Mouse (Mus musculus): ENCODE results near the gene Fat4.

Fat4 gene

DNA sequence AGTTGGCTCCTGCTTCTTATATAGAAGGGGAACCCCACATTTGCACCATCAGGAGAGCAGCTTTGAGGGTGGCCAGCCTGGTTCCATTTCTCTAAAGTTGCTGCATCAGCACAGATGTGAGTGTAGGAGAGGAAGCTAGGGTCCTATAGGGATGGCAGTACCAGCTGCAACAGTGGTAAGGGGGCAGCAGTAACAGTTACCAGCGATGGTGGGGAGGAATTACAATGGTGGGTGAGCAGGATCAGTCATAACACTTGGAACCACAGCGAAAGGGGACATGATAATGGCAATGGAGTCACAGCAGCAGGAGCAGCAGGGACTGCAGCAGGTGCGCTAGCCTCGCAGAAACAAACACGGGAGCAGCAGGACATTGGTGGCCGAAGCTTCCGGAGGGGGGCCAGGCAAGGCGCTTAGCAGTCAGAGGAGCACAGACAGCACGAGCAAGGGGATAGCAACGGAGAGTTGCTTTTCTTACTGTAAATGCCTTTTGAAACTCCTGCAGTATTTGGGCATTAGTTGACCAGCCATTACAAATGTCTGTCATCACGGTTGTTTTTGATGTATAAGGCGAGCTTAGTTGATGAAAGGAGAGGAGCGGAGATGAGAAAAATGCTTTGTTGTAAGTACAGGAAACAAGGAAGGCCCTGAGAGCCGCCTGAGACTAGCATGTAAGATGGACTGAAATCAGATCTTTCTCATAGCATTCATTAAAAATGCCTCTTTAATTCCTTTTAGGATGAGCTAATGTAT lies 21.1 kb downstream of the Fat4 start:
- no peak for DNase-seq

DNA sequence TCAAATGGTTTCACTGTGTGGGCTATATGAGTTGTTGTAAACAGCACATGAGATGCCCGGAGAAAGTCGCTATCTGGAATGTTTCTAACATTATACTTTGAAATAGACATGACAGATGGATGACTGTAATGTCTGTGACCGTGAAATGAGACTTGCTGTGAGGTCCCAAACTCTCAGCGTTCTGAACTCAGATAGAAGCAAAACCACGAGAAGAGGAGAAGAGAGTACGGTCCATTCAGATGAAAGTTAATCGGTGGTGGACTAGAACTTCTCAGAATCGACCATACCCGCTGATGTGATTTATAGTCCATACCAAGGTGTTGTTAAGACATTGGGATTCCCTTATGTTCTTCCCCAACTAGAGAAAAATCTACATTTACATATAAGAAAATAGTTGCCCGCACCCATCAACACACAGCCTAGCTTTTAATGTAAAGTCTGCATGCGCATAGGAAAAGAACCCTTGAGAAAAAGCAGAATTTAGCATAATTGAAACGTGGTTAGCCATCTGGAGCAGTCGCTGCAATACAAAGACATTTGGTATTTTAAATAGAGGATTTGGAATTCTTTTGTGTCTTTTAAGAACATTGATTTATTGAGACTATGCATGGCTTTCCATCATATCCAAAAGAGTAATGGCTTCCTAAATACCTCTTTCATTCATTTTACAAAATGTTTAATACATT lies 21.8 kb downstream of the Fat4 start:
- DNase-seq, result no peak

DNA sequence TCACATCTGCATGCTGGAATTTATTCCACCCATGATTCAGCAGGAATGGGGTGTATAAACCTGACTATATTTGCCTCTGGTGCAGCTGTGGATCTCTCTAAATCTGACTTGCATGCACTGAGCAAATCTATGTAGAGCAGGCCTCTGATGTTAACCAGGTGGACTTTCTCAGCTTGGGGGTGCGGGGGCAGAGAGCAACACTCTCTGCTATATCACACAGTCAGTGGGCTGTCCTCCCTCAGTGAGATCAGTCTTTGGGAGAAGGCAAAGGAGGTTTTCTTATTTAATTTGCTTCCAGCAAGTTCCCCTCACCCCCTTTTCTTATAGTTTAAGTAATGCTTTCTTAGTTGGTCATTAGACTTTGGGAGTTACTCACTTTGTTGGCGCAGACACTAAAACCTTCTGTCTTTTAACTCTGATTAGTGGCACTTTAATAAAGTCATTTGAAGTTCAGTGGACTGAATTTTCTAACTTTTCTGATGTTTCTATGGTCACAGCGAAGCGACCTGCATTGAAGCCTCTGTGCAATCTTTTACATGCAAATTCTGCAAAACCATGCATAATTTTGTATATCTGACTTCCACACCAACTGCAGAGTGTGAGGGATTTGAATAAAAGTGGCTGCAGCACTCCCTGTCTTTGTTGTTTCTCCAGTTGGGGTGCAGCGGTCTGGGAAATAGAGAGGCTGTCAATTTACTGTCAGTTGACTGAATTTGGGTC lies 26.2 kb downstream of the Fat4 start:
- no peak for DNase-seq

DNA sequence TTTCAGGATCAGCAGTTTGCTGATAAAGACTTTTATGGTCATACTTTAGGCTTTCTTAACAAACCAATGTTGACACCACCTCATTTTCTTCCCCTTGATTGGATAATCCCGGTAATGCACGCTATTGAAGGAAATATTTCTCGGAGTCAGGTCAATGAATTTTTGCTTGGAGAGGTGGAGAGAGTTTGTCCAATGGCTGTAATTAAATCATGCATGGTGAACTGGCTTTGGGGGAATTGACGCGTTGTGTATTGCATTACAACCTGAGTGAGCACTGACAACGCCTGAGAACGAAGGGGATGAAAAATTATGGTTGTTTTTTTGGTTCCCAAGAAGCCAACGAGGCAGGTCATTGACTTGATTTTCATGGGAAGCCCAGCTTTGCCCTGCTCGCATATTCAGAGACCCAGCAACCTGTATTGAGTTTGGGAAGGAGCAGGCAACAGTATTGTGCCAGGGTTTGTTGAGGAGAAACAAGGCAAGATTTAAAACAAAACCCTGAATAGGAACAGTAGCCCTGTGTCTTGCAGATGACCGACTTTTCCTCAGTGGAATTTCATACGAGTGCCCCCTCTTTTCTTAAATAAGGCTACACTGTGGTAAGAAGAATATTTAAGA lies 26.9 kb downstream of the Fat4 start:
- no peak for DNase-seq

DNA sequence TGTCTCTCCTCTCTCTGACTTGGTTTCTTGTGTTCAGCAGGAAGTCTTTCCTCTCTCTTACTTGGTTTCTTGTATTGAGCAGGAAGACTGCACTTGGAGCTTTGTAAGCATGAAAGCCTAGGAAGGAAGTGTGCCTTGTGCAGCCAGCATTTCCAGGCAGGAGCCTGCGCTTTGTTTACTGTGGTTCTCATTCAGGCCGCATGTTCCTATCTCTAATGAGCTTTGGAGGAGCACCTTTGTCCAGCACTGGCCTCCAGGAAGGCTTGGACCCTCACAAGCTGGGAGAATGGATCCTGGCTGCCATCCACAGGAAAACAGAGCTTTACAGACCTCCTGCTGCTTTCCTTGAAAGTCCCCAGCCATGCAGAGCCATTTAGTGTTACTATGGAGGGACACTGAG lies 32.2 kb downstream of the Fat4 start:
- no peak for DNase-seq

DNA sequence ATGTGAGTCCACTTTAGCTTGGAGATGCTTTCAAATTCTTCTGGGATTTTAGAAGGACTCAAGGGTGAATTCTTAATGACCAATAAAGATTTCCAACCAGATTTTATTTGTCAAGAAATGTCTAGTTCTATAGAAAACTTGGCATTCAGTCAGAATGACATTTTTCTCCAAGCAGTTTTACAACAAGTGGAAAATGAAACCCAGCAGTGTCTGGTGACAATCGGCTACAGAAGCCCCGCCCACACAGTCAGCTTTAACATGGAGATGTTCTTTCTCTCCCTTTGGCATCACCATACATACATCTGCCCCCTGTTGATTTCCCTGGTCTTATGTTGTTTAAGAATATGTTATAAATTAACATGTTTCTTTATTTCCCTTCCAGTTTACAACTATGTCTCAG lies 34.3 kb downstream of the Fat4 start:
- no peak for DNase-seq

DNA sequence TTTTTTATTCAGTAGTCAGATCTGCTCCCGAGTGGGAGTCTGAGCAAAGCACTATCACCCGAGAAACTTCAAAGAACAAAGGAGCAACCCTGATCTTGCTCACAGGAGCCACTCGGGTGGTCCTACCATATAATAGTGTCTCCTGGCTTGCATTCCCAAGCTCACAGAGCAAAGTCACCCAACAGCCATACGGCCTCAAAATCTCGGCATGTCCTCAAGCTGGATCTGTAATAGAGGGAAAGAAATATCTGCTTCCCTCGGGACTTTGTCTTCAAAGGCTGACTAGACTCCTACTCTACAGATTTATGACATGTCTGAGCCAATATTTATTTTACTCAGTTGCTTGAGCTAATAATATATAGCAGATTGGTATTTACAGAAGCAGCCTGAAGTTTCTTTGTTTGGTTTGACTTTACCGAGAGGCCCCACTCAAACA lies 36.5 kb downstream of the Fat4 start:
- DNase-seq, result no peak

DNA sequence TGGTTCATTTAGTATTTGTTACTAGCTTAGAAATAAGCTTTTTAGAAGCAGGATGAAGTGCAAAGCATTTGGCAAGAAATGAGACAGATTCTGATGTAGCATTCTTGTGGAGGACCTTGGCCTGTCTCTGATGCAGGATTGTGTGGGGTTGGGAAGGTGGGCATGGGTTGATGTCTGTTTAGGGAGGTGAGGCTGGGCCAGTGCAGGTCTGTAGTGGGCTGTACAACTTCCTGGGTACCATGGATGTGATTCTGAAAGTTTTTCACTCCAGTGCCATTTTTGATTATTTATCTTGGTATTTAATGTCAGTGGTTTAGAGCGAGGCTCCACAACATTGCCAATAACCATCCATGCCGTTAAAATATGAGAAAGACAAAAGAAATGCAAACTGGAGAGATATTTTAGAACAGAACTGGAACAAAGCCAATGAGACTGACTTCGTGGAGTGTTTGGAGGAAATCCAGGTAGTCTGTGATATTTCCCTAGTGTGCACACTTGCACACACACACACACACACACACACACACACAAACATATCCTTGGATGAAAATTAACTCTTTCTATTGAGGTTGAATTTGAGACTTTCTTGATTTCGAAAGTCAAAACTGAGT lies 41.4 kb downstream of the Fat4 start:
- no peak for DNase-seq

DNA sequence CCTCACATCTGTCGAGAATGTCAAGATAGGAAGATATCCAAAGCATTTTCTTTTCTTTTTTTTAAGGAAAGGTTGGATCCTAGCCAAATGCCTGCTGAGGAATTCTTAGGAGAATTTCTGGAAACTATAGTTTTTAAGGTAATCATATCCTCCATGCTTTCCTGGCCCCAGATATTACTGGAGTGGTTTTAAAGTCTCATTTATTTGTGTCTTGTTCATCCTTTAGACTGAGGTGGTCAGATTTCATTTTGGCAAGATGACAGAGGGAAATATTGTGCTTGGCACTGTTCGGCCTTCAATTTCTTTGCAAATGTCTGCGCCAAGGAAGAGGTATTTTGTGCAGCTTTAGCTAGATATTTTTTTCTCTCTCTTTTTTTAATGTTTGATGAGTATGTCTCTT lies 42.0 kb downstream of the Fat4 start:
- no peak for DNase-seq

DNA sequence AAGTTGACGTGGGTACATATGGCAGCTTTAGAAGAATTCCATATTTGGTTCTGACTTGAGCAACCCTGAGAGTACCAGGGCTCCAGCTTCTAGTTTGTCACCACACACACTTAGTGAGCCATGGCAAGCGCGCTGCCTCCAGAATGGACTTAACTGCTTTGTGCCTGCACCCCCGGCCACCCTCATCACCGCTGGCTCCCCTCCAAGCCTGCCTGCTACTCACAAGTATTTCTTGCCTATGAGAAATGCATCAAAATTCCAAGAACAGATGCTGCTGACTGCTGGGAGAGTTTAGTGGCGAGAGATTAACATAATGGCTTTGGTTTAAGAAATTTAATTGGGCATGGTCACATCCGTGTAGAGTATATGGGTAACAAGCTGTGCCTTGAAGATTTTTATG lies 48.0 kb downstream of the Fat4 start:
- peak; percentile 62 for DNase-seq

DNA sequence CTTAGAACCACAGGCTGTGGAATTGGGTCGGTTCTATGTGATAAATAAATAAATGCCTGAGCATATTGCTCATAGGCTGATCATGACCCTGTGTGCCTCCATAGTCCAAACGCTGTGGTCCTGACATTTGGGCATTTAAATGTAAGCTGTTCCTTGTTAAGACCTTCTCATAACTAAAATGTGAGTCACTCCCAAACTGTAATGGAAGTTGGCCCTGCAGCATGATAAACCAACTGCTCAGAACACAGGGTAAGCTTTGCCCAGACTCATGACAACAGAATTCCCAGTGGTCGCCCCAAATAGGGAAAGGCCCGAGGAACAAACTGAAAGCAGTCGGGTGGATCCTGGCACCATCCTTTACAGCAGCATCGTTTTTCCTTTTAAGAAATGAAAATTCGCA lies 49.7 kb downstream of the Fat4 start:
- DNase-seq, result no peak

DNA sequence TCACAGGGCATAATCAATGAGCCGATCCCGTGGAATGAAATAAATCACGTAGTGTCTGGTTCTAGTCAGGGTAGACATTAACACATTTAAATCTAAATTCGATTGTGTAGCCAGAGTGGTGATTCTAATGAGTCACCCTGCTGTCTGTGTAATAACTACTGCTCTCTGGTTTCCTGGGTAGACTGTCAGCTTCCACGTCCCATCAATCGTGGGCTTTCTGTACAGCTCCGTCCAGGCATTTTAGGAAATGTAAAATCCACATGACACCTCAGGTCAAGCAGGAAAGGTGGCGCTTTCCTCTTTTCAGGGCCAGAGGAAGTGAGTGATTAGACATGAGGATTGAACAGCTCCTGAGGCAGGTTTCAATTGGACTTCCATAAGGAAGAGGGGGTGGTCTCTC lies 50.4 kb downstream of the Fat4 start:
- no peak for DNase-seq

DNA sequence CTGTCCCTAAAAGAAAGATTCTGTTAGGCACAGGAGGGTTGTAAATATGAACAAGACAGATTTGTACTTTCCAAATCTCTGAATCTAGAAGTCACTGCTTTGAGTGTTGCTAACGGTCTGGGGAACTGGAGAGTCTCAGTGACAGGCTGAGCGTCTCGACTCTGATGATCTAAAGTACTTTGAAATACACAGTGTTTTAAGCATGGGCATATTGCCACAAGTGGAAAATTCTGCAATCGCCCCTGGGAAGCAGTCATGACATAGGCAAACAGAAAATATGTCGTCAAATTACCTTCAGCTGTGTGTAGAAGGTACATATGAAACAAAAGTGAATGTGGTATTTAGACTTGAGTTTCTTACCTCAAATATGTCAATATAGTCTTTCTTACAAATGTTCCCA lies 51.4 kb downstream of the Fat4 start:
- DNase-seq, result no peak

DNA sequence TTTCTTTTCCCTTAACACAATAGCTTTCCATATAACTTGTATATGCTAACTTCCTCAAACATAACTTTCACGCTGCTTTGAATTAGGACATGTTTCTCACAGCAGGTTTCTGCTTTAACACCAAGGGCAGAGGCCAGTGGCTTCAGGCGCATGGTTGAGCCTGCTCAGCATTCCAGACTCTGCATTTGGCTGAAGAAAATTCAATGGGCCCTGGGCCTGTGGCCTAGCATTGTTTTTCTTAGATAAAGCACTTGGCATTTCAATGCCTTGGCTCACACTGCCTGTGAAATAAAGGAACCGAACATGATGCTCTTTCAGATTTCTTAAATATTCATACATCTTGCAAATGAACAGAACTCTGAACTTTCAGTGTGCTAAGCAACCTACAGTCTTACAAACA lies 52.8 kb downstream of the Fat4 start:
- no peak for DNase-seq

DNA sequence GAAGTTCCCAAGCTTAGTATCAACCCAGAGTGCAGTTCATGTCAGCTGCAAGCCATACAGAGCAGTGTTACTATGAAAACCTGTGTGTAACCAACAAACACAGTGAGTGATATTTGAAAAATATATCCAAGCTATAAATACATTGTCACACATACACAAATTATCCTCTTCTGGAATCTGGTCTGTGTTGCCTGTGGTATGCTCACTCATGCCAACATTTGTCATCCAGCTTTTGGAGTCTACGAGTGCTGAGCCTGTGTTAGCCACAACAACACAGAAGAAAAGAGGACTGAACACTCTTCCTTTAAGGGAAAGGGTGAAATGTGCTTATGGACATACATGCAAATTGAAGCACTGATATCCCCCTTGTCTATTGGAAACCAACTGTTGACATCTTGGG lies 53.6 kb downstream of the Fat4 start:
- no peak for DNase-seq

DNA sequence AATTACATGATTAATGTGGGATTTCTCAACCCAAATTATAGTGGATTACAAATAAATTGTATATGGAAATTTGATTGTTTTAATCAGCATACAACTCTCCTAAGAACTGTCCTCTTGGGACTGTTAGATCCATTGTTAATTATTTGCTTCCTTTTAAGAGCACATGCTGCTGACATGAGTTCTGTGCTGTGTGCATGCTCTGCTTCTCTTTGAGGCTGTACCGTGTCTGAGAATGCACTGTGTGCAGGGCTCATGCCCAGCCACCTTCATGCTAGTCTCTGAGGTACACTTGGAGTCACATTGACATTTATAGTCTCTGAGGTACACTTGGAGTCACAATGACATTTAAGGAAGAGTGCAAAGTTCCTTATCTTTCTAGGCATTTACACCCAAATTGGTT lies 58.4 kb downstream of the Fat4 start:
- DNase-seq, result no peak

DNA sequence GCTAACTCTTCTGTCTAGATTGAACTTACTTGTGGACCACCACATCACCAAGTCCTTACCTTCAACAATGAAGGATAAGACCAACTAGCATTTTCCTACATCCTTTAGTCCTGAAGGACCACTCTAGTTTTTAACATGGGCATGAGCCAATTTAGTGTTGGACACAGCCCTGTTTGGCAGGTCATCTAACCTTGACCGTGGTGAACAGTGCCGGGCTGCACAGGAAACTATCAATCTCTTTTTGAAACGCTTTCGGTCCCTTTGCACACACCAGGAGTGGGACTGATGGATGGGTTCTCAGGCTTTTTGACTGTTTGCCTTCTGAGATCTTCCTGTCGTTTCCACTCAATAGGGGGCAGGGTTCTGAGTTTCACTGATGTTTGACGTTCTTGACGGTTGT lies 61.0 kb downstream of the Fat4 start:
- DNase-seq, result no peak

DNA sequence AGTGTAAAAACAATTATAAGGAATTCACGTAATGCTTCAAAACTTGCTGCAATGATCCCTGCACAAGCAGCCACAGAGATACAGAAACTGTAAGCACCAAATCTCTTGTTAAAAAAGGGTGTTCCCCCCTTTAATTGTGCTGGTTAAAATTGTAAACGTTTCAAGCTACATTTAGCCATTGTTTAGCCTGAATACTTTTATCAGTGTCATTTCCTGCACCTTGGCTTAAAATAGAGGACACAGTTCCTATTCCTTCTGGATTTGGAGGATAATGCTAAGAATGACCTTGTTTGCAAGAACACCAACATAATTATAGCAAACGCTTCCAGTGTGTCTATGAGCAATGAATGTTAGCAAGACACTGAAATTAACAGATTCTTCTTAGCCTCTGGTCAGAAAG lies 65.9 kb downstream of the Fat4 start:
- DNase-seq, result no peak

DNA sequence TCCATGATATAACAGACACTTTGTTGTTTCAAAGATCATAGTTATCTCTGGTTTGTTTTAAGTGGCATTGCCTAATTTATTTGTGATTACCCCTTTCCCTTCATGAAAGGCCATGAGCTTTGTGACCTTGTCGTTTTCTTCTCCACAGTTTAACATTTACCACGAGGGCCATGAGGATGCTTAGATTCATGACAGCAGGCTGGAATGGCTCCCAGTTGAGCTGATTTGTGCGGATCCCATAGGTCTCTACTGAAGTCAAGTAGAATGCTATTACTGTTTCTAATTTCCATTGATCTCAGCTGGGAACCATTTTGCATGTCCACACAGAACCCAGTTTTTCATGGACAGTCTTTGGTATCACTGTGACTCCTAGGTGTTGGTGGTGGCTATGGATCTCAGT lies 67.5 kb downstream of the Fat4 start:
- DNase-seq, result no peak

DNA sequence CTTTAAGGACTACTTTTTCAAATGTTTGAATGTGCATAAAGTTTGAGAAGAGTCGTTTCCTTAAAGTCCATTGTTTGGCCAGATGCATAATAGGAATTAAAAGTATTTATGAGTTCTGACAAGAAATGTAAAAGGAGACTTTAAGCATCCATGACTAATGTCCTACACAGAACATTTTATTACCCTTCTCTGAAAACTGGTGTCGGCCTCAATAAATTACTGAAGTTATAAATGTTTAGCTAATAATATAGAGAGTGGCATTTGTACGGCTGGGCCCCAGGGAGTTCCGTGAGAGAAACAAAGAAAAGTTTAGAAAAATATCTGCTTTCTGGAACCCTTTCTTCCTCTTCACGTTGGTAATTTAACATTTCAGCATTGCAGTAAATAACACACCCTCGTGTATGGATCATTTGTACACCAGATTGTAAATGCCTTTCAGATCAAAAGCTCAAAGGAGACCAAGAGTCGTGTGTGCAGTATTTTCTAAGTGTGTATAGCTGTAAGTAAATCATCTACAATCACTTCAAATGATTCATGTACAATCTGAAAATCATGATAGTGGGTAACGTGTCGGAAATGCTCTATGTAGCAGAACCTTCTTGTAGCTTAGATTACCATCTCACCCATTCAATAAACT lies 69.4 kb downstream of the Fat4 start:
- DNase-seq, result no peak

DNA sequence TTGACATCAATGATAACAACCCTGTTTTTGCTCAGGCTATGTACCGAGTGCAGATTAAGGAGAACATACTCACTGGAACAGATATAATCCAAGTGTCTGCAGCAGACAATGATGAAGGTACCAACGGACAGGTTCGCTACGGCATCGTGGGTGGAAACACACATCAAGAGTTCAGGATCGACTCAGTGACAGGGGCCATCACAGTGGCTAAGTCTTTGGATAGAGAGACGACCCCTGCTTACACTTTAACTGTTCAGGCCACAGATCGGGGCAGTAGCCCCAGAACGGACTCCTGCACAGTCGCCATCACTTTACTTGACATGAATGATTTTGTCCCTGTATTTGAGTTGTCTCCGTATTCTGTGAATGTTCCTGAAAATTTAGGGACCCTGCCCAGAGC lies 70.4 kb downstream of the Fat4 start:
- DNase-seq, result no peak

DNA sequence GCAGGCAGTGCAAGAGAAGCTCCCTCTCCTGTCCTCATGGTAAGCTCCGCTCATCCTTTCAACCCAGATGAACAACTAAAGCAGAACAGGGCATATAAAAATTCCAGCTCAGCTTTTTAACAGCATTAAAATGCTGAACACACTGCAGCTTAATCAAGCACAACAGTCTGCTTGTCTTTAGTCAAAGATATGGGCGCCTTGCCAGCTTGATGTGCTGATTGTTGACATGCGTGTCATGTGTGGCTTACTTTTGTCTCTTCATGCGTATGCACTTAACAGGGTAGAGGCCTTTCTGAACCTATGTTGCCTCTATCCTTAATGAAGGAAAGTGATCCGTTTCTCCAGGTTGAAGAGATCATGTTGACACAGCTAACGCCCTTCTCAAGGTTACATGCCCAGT lies 75.6 kb downstream of the Fat4 start:
- DNase-seq, result no peak

DNA sequence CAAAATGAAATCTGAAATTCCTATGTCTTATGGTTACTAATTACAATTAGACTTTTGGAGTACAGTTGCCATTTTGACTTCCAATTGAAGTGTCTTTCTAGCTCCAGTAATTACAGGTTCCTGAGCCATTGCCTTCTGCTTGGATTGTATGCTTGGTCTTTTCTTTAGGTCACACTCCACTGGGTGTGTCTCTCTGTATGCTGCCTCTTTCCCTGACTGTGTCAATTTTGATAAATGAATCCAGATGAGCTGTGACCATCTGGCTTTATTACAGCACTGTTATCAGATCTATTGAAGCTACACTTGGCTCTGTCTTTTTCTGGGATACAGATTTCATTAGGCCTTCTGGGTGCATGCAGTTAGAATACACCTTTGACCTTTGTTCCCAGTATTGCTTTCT lies 80.7 kb downstream of the Fat4 start:
- DNase-seq, result no peak
